Mouse (Mus musculus): ENCODE data around the gene Pfkfb4.

GRCm38 (mm10) chr9:109032435-109032834, 40.9 kb downstream of the Pfkfb4 start:
- TF ChIP-seq CTCF (IDR thresholded peaks at IDR 0.05; ENCODE audit: low read depth, low read length): no peak
- no peak for TF ChIP-seq POLR2A (IDR thresholded peaks at IDR 0.05; ENCODE audit: borderline replicate concordance, low read depth, low read length)
